Mouse (Mus musculus) myocyte (in vitro differentiated cells): ENCODE results near the gene Gprc5c. TPM values are rescaled to one million over a fixed set of nuclear protein-coding genes. Genes with fewer than 3 reads are reported as not detected.

Source experiments
- H3K27me3 ChIP-seq: one replicate; pipeline ENCODE4 v1.6.1; 2011; ENCODE audit not compliant: control insufficient read depth, insufficient read depth, insufficient read length
- H3K36me3 ChIP-seq: one replicate; pipeline ENCODE4 v1.6.1; 2011; ENCODE audit not compliant: control insufficient read depth, insufficient read depth
- H3K4me2 ChIP-seq: one replicate; pipeline ENCODE4 v1.6.1; 2011; ENCODE audit warnings: low read depth, control low read depth
- H3K4me3 ChIP-seq: one replicate; pipeline ENCODE4 v1.5.1; 2011; ENCODE audit warnings: mild to moderate bottlenecking, control low read depth, moderate library complexity
- H3K79me2 ChIP-seq: one replicate; pipeline ENCODE4 v1.6.1; 2011; ENCODE audit not compliant: control insufficient read depth, insufficient read depth
- H3ac ChIP-seq: one replicate; pipeline ENCODE4 v1.6.1; 2011; ENCODE audit not compliant: control insufficient read depth, insufficient read length
- CEBPB ChIP-seq: IDR thresholded peaks from 2 replicates; pipeline ENCODE4 v1.6.1; 2011; ENCODE audit warnings: mild to moderate bottlenecking, moderate library complexity; ENCODE audit not compliant: poor library complexity, insufficient read depth, severe bottlenecking
- E2F4 ChIP-seq: IDR thresholded peaks from one replicate; pipeline ENCODE4 v1.6.1; 2011; ENCODE audit warnings: mild to moderate bottlenecking, control low read depth, moderate library complexity; ENCODE audit not compliant: insufficient read depth
- MAX ChIP-seq: IDR thresholded peaks from one replicate; pipeline ENCODE4 v1.6.1; 2011; ENCODE audit warnings: low read depth, mild to moderate bottlenecking, control low read depth
- MYOD1 ChIP-seq, 3 experiments: IDR thresholded peaks; one replicate each; pipeline ENCODE4 v1.6.1; 2011; ENCODE audit warnings: control low read depth in 2 of 3, low read depth in 2 of 3, mild to moderate bottlenecking in 2 of 3, moderate library complexity in 1 of 3; ENCODE audit not compliant: insufficient read length in 2 of 3, control insufficient read depth in 1 of 3
- MYOG ChIP-seq, 3 experiments: IDR thresholded peaks; one replicate each; pipeline ENCODE4 v1.6.1; 2011; ENCODE audit warnings: control low read depth in 2 of 3, low read depth in 2 of 3, mild to moderate bottlenecking in 2 of 3; ENCODE audit not compliant: insufficient read length in 2 of 3, control insufficient read depth in 1 of 3, insufficient read depth in 1 of 3
- POLR2A ChIP-seq: IDR thresholded peaks from one replicate; pipeline ENCODE4 v1.6.1; 2011; ENCODE audit warnings: low read depth, mild to moderate bottlenecking, control low read depth, moderate library complexity; ENCODE audit not compliant: insufficient read length
- POLR2AphosphoS2 ChIP-seq: IDR thresholded peaks from one replicate; pipeline ENCODE4 v1.6.1; 2011; ENCODE audit warnings: low read depth, control low read depth; ENCODE audit not compliant: insufficient read length
- REST ChIP-seq: IDR thresholded peaks from one replicate; pipeline ENCODE4 v1.6.1; 2011; ENCODE audit warnings: mild to moderate bottlenecking, control low read depth, moderate library complexity; ENCODE audit not compliant: insufficient read depth, insufficient read length
- SRF ChIP-seq: IDR thresholded peaks from one replicate; pipeline ENCODE4 v1.6.1; 2011; ENCODE audit warnings: low read depth; ENCODE audit not compliant: control insufficient read depth, insufficient read length
- TCF12 ChIP-seq: IDR thresholded peaks from one replicate; pipeline ENCODE4 v1.6.1; 2011; ENCODE audit warnings: mild to moderate bottlenecking, control low read depth; ENCODE audit not compliant: poor library complexity, insufficient read depth, severe bottlenecking
- TCF3 ChIP-seq: IDR thresholded peaks from one replicate; pipeline ENCODE4 v1.6.1; 2011; ENCODE audit warnings: low read depth, control low read depth; ENCODE audit not compliant: insufficient read length
- USF1 ChIP-seq: IDR thresholded peaks from one replicate; pipeline ENCODE4 v1.6.1; 2011; ENCODE audit warnings: low read depth, mild to moderate bottlenecking, control low read depth, moderate library complexity
- polyA plus RNA-seq: library from polyadenylated mRNA; unstranded; fragments of >200 nt; fragmentation: generic; extraction: Trizol; gene quantifications from one replicate; pipeline ENCODE4 v1.2.1, GENCODE M21; 2012; ENCODE audit warnings: missing spikeins

Gene Gprc5c
- polyA plus RNA-seq, 1 experiment = 172 TPM

GRCm38 (mm10) chr11:114829499-114830432, 21.2 kb upstream of the Gprc5c start:
- H3K36me3 ChIP-seq = no peaks in the 10 kb centered on the region
- no peak overlapping the region for H3K4me3 ChIP-seq
- H3K79me2 ChIP-seq = no peaks in the 10 kb centered on the region
- peak overlapping the region; percentile 18 for H3K4me2 ChIP-seq
- no peaks in the 10 kb centered on the region for H3K27me3 ChIP-seq
- TF ChIP-seq POLR2AphosphoS2 = peak; percentile 37
- TF ChIP-seq TCF12 = no peak
- H3ac ChIP-seq = no peak overlapping the region

GRCm38 (mm10) chr11:114830433-114830773, 20.5 kb upstream of the Gprc5c start:
- H3K36me3 ChIP-seq = no peaks in the 10 kb centered on the region
- H3K79me2 ChIP-seq = no peaks in the 10 kb centered on the region
- TF ChIP-seq POLR2AphosphoS2 (peak; percentile 1), MYOD1 (IDR thresholded peaks at IDR 0.05; ENCODE audit: control insufficient read depth in 1 of 3, insufficient read length in 2 of 3, low read depth in 2 of 3) (no peak), REST (no peak), E2F4 (no peak)
- no peaks in the 10 kb centered on the region for H3K27me3 ChIP-seq
- no peak overlapping the region for H3K4me3 ChIP-seq
- peak overlapping the region; percentile 18 for H3K4me2 ChIP-seq
- no peak overlapping the region for H3ac ChIP-seq

GRCm38 (mm10) chr11:114833166-114833565, 17.8 kb upstream of the Gprc5c start:
- no peaks in the 10 kb centered on the region for H3K36me3 ChIP-seq

GRCm38 (mm10) chr11:114843818-114844463, 7.0 kb upstream of the Gprc5c start:
- H3K79me2 ChIP-seq = no peaks in the 10 kb centered on the region
- no peak overlapping the region for H3ac ChIP-seq
- H3K27me3 ChIP-seq = no peaks in the 10 kb centered on the region
- no peaks in the 10 kb centered on the region for H3K36me3 ChIP-seq
- H3K4me3 ChIP-seq = no peak overlapping the region
- peak overlapping the region; percentile 52 for H3K4me2 ChIP-seq
- TF ChIP-seq TCF3 (peak; percentile 93), E2F4 (no peak), REST (no peak), POLR2AphosphoS2 (peak; percentile 44), TCF12 (peak; percentile 90), MAX (no peak), USF1 (no peak), MYOD1 (IDR thresholded peaks at IDR 0.05; ENCODE audit: control insufficient read depth in 1 of 3, insufficient read length in 2 of 3, low read depth in 2 of 3) (peak; percentile 88 to 99 (median 96)), CEBPB (no peak), SRF (peak; percentile 25), MYOG (IDR thresholded peaks at IDR 0.05; ENCODE audit: control insufficient read depth in 1 of 3, insufficient read depth in 1 of 3, insufficient read length in 2 of 3, low read depth in 2 of 3) (peak; percentile 98 to 99 (median 99)), POLR2A (peak; percentile 52)

More at GRCm38 (mm10) chr11:114833166-114833565, 17.8 kb upstream of the Gprc5c start:
- no peak for TF ChIP-seq MYOG (IDR thresholded peaks at IDR 0.05; ENCODE audit: control insufficient read depth in 1 of 3, insufficient read depth in 1 of 3, insufficient read length in 2 of 3, low read depth in 2 of 3)
- no peak for TF ChIP-seq REST
- TF ChIP-seq POLR2A = no peak
- no peak for TF ChIP-seq CEBPB
- TF ChIP-seq MAX = no peak
- no peak for TF ChIP-seq USF1
- TF ChIP-seq SRF = no peak
- no peak for TF ChIP-seq MYOD1 (IDR thresholded peaks at IDR 0.05; ENCODE audit: control insufficient read depth in 1 of 3, insufficient read length in 2 of 3, low read depth in 2 of 3)
- TF ChIP-seq TCF12 = no peak
- TF ChIP-seq E2F4 = no peak
- no peak for TF ChIP-seq POLR2AphosphoS2
- no peak for TF ChIP-seq TCF3
- Histone ChIP-seq H3K4me2 (no peak overlapping the region), H3K79me2 (no peaks in the 10 kb centered on the region), H3K4me3 (no peak overlapping the region), H3K27me3 (no peaks in the 10 kb centered on the region), H3ac (no peak overlapping the region)
